Mouse (Mus musculus): ENCODE measurements at regions not wholly inside any gene's neighbourhood (a gene's known extent, or its start where the extent isn't known, plus 50 kb on each side); places are given as distances from the start of the nearest gene placed in this dataset.
A peak's percentile ranks its signal among the peaks of the same experiment; 100 is the strongest.

GRCm38 (mm10) chr5:119139336-119139735 lies 531.1 kb upstream of the Tbx3 start:
- no peak for DNase-seq (ENCODE audit: low spot score)

- DNase-seq (ENCODE audit: low spot score) = no peak
Observed at GRCm38 (mm10) chr5:119139816-119140215, 530.7 kb upstream of the Tbx3 start.

GRCm38 (mm10) chr5:119143411-119143810 lies 527.1 kb upstream of the Tbx3 start:
- no peak for DNase-seq (ENCODE audit: low spot score)

- DNase-seq (ENCODE audit: low spot score) = no peak
Observed at GRCm38 (mm10) chr5:119149389-119150185, 520.9 kb upstream of the Tbx3 start.

DNA sequence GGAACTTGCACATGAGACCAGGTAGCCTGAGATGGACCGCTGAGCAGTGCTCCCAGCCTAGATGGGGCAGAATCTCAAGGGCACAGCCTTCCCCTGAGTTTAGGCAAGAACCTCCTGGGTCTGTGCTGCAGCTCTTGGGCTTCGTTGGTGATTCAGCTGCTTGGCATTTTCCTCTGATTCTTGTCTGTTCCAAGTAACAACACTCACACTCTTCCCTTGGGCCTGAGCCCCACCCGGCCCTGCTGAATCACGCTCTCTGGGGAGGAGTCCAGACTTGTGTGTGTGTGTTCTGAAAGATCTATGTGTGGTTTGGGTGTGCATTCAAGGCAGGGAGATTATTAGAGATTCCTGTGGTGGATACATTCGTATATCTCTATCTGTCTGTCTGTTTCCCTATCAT lies 517.4 kb upstream of the Tbx3 start:
- DNase-seq (ENCODE audit: low spot score) = no peak

DNA sequence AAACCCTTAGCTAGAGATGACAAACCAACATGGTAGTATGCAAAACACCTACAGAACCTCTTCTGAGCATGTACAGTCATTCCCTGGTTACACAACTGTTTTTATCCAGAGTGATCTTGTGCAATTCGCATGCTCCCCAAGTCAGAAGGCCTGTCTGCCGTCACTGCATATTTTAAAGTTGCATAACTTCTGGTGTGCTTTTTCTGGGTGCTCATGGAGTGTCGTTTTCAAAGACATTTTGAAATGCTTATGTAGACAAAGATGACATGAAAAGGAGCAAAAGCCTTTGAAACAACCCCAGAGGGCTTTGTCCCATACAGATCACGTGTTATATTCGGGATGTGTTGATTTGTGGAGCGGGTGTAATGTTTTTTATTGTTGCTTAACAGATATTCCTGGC lies 513.8 kb upstream of the Tbx3 start:
- no peak for DNase-seq (ENCODE audit: low spot score)

GRCm38 (mm10) chr5:119158171-119158570 lies 512.3 kb upstream of the Tbx3 start:
- DNase-seq (ENCODE audit: low spot score) = no peak

DNA sequence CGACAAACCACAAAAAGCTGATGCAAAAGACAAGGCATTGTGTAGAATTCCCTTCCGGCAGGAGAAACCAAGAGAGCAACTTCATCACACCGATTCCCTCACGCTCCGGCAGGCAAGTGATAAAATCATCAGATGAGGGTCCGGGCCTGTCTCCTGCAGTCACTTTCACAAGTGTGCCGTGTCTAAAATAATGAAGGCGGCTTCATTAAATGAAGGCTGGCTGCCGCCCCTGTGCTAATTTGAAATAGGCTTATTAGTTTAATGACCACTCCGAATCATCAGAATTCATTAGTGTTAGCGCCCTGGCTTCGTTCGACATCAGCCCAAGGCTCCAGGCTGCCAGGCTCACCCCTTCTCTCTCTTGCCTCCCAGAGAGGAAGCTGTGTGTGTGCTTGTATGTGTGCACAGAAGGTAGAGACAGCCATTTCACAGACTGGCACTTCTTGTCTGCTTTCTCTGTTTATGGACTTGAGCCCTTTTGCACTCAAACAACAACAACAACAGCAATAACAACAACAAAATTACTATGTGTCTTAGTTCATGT lies 508.3 kb upstream of the Tbx3 start:
- no peak for DNase-seq (ENCODE audit: low spot score)

- peak; percentile 87 for DNase-seq (ENCODE audit: low spot score)
Observed at GRCm38 (mm10) chr5:119167718-119168117, 502.8 kb upstream of the Tbx3 start.

- no peak for DNase-seq (ENCODE audit: low spot score)
Observed at GRCm38 (mm10) chr5:119169274-119169673, 501.2 kb upstream of the Tbx3 start.

DNA sequence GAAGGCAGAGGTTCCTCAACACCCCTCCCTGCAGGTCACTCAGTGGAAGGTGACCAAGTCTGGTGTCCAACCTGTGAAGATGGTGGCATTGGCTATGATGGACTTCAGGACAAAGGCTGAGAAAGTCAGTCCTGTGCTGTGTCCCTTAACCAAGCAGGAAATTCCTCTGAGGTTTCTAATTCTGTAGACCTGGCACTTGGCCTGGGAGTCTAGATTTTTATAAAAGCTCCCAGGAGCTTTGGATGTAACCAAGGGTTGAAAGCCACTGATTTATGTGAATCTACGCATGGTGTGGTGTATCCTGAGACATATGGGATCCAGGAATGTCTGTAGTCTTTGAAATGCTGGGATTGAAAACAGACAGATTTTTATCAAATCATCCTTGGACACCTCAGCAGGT lies 498.8 kb upstream of the Tbx3 start:
- DNase-seq (ENCODE audit: low spot score) = no peak

DNA sequence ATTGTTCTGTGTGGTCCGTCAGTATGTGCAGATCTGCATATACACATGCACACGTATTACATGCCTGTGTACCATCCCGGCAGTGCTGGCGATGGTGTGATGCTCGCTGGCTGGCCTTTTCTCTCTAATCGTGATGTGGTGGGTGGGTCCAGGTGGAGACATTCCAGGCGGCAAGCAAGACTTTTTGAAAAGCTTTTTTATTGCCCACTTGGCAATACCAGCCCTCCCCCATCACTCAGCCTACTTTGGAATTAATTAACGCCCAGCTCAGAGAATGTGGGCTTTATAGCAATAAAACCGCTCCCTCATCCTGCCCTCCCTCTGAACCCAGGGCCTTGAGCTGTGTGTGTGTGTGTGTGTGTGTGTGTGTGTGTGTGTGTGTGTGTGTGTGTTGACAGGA lies 491.7 kb upstream of the Tbx3 start:
- no peak for DNase-seq (ENCODE audit: low spot score)

GRCm38 (mm10) chr5:119183545-119184047 lies 486.9 kb upstream of the Tbx3 start:
- DNase-seq (ENCODE audit: low spot score) = no peak

DNA sequence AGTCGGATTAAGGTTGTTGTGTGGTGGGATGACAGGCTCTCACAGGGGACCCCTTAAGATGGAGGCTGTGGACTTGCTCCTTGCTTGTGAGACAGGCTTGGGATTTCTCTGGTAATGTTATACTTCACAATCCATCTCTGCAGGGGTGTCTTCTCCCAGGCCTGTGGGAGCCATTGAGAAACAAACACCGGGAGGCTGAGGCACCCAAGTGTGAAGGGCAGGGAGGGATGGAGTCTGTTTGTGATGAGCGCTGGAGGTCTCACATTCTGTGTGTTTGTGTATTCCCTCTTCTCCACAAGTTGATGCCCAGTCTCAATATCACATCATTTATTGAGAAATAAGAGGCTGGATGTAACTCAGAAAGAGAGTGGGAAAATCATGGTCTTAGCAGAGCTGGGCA lies 483.9 kb upstream of the Tbx3 start:
- DNase-seq (ENCODE audit: low spot score) = no peak

- no peak for DNase-seq (ENCODE audit: low spot score)
Observed at GRCm38 (mm10) chr5:119188476-119188875, 482.0 kb upstream of the Tbx3 start.

DNA sequence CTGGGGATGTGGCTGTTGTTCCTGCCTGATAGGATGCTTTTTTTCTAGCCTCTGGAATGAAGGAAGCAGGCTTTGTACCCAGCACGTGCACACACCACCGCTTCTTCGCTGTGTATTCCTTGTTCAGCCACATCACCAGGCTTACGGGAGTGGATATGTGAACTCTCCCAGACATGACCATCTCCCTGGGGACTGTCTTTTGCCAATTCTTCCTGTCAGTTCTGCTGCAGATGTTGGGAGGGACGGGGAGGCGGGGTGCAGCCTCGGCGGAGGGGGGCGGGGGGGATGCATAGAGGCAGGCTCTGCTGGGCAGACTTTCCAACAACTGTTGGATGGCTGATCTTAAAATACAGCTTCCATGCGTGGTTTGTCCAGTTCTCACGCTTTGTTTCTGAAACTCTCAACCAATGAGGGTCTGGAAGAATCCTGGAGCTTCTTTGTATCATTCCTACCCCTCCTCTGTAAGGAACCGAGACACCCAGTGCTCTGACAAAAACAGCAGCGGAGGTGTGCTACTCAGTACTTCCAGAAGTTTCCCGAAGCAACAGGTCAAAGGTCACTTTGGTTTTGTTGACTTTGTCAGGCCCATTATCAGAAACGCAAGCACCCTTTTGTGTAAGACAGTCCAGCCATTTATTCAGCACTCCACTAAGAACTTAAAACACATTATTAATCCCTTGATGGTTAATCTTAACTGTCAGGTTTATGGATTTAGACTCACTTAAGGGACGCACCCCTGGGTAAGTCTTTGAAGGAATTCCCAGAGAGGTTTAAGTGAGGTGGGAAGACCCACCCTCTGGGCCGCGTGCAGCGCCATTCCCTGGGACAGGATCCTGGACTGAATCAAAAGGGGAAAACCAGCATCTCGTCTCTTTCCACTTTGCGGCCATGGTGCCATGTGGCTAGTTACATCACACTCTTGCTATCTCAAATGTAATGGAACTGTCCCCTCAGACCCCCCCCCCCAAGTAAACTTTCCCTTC lies 476.5 kb upstream of the Tbx3 start:
- DNase-seq (ENCODE audit: low spot score) = peak; percentile 58

GRCm38 (mm10) chr5:119199906-119200305 lies 470.6 kb upstream of the Tbx3 start:
- DNase-seq (ENCODE audit: low spot score) = no peak

DNA sequence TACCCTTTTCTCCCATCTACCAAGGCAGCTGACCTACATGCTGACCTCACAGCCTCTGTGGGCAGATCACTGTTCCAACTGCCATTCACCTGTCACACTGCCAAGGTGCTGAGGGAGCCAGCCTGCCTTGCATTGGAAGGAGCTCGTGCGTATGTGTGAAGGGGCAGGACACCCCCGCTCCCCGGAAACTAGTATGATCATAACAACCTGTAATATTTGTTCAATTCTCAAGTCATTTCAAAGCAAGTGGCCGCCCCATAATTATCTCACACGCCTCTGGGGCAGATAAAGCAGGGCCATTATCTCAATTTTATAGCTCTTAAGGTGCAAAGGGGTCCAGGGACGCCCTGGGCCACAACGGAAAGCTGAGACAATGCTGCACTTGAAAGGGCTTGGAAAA lies 469.2 kb upstream of the Tbx3 start:
- no peak for DNase-seq (ENCODE audit: low spot score)

GRCm38 (mm10) chr5:119204736-119205135 lies 465.7 kb upstream of the Tbx3 start:
- peak; percentile 11 for DNase-seq (ENCODE audit: low spot score)

DNA sequence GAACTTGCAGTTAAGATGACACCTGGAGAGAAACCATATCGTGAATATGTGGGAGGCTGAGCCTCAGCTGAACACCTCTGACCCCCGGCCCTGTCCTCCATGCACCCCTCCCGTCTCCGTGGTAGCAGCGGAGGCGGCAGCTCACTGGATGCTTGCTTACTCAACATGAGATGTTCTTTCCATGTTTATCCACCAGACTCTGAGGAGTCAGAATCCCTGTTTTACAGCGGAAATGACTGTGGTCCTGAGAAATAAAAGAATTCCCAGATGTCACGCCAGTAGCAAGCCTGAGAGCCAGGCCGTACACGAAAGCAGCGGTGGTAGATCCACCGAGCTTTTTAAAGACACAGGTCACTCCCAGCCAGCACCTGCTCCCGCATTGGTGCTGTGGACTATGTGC lies 462.4 kb upstream of the Tbx3 start:
- peak; percentile 10 for DNase-seq (ENCODE audit: low spot score)

DNA sequence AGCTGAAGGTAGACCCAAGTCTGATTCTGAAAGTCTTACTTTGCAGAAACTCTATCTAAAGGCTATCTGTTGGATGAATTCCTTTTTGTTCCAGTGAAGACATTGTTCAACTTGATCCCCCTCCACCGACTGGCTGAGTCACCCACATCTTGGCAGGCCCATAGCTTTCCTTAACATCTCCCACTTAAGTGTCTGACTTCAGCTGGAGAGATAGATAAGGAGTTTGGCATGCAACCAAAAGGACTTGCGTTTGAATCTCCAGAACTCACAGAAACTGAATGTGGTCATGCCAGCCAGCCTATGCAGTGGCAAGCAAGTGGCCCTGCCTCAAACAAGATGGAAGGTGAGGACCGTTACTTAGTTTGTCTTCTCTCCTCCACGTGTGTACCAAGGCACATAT lies 457.3 kb upstream of the Tbx3 start:
- DNase-seq (ENCODE audit: low spot score) = no peak

Data from gastrocnemius, adult 18-20 months (tissue).